Mouse (Mus musculus): ENCODE results near the gene Slc51b. TPM values are rescaled to one million over a fixed set of nuclear protein-coding genes. Genes with fewer than 3 reads are reported as not detected.

Slc51b gene
- polyA plus RNA-seq, 1 experiment from 2014 or later: 33.4 TPM

DNA sequence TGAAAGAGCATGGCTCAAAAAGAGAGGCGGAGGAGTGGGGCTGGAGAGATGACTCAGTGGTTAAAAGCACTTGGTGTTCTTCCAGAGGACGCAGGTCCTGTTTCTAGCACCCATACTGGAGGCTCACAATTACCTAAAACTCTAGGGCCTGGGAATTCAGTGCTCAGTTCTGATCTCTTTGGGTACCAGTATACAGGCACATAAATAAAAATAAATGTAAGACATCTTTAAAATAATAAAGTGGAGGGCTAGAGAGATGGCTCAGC is 17.6 kb downstream of the Slc51b start:
- no peaks in the 10 kb centered on the region for H3K4me1 ChIP-seq (replicated peaks; ENCODE audit: insufficient read depth, low read length)
- 81% methylated on average over 2 of the region's 2 CpGs for WGBS
- no peaks in the 10 kb centered on the region for H3K9me3 ChIP-seq (replicated peaks; ENCODE audit: low read length)
- no peak overlapping the region for H3K4me3 ChIP-seq (replicated peaks; ENCODE audit: low read depth, low read length)
- H3K36me3 ChIP-seq (ENCODE audit: insufficient read depth, low read length): no peaks in the 10 kb centered on the region
- H3K9ac ChIP-seq (ENCODE audit: low read depth, low read length): no peak overlapping the region
- ATAC-seq (replicated peaks; ENCODE audit: low FRiP score, low read depth) (no peak), DNase-seq (ENCODE audit: low spot score) (no peak)
- H3K27ac ChIP-seq: no peak overlapping the region
- H3K27me3 ChIP-seq (ENCODE audit: insufficient read depth, low read length): no peaks in the 10 kb centered on the region
- TF ChIP-seq CTCF (IDR thresholded peaks at IDR 0.05; ENCODE audit: low read depth): no peak
- H3K4me2 ChIP-seq (ENCODE audit: low read length): no peak overlapping the region

DNA sequence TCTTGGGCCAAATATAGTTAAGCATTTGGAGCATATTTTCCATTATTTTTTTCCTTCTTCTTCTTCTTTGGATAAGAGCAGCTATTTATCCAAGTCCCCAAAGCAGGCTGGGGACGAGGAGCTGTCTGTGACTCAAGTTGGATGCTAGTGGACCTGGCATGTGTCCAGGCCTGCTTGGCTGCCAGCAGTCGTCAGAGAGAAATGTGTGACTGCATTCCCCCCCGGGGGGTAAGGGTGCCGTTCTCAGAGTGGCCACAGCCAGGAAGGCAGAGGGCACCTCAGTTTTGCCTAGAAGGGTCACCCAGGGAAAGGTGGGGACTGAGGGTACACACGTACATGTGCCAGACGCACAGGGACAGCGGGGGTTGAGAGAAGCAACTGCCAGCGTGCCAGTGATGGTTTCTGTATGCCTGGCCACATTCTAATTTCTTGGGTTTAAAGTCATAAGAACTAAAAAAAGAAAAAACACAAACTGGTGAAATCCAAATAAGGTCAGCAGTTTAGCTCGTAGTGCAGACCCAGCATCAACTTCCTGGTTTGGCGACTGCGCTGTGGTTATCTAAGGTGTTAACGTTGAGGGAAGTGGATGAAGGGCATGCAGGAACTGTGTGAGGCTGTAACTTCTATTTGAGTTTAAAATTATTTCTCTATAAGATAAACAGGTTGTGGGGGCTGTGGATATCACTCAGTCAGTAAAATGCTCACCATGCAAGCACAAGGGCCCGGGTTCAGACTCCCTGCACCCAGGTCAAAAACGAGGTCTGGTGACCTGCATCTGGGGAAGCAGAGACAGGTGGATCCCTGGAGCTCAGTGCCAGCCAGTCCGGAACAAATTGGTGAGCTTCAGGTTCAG is 18.2 kb downstream of the Slc51b start:
- no peak for TF ChIP-seq CTCF (IDR thresholded peaks at IDR 0.05; ENCODE audit: low read depth)
- no peaks in the 10 kb centered on the region for H3K9me3 ChIP-seq (replicated peaks; ENCODE audit: low read length)
- H3K4me2 ChIP-seq (ENCODE audit: low read length): no peak overlapping the region
- no peaks in the 10 kb centered on the region for H3K27me3 ChIP-seq (ENCODE audit: insufficient read depth, low read length)
- no peaks in the 10 kb centered on the region for H3K4me1 ChIP-seq (replicated peaks; ENCODE audit: insufficient read depth, low read length)
- 0 out of 2 replicates have a peak overlapping the region, but pooled peaks have one; percentile 31 for H3K9ac ChIP-seq (ENCODE audit: low read depth, low read length)
- 67% methylated on average over 15 of the region's 15 CpGs for WGBS
- H3K36me3 ChIP-seq (ENCODE audit: insufficient read depth, low read length): no peaks in the 10 kb centered on the region
- ATAC-seq (replicated peaks; ENCODE audit: low FRiP score, low read depth) (no peak), DNase-seq (ENCODE audit: low spot score) (no peak)
- H3K27ac ChIP-seq: no peak overlapping the region
- H3K4me3 ChIP-seq (replicated peaks; ENCODE audit: low read depth, low read length): no peak overlapping the region

DNA sequence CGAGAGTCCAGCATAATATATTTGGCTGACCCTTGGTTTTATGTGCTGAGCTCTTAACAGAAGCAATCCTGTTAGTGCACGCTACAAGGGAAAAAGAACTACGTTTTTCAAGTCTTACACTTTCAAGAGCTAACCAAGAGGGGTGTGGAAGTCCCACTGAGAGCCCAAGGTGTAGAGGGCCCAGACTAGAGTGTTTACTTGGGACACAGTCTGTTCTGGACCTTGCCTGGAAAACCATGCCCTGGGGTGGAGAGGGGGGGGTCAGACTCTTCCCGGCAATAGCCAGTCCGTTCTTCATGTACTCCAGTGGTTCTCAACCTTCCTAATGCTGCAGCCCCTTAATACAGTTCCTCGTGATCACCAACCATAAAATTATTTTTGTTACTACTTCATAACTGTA is 22.8 kb downstream of the Slc51b start:
- Histone ChIP-seq H3K9ac (ENCODE audit: low read depth, low read length) (no peak overlapping the region), H3K4me2 (ENCODE audit: low read length) (no peak overlapping the region), H3K27ac (no peak overlapping the region), H3K9me3 (replicated peaks; ENCODE audit: low read length) (no peaks in the 10 kb centered on the region), H3K4me1 (replicated peaks; ENCODE audit: insufficient read depth, low read length) (no peaks in the 10 kb centered on the region; the same call in 1 of the 2 replicates), H3K4me3 (replicated peaks; ENCODE audit: low read depth, low read length) (no peak overlapping the region), H3K36me3 (ENCODE audit: insufficient read depth, low read length) (no peaks in the 10 kb centered on the region), H3K27me3 (ENCODE audit: insufficient read depth, low read length) (no peaks in the 10 kb centered on the region)
- no peak for ATAC-seq (replicated peaks; ENCODE audit: low FRiP score, low read depth)
- 78% methylated on average over 6 of the region's 6 CpGs for whole genome bisulfite sequencing
- TF ChIP-seq CTCF (IDR thresholded peaks at IDR 0.05; ENCODE audit: low read depth): no peak
- DNase-seq (ENCODE audit: low spot score): no peak

DNA sequence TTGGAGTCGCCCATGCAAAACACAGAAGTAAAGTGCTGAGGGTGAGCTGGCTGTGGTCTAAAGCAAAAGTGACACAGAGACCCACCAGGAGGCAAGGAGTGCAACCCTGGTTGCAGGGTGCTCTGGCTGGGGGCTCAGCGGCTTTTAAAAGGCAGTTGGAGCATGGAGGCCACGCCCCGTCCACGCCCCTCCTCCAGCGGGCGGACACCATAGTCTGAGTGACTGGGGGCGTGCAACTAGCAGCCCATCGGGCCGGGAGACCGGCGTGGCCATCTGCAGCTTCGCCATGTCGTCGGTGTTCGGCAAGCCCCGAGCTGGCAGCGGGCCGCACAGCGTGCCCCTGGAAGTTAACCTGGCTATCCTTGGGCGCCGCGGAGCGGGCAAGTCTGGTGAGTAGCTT is 24.5 kb downstream of the Slc51b start, which contains the start of gene Rasl12:
Gene Rasl12 (plus strand): TSS at position 228 of the 400 bp plus-strand sequence.
- Histone ChIP-seq H3K9me3 (replicated peaks; ENCODE audit: low read length) (no peaks in the 10 kb centered on the region), H3K27ac (no peak within 1 kb of the TSS), H3K4me2 (ENCODE audit: low read length) (peak within 1 kb of the TSS; percentile 76), H3K4me1 (replicated peaks; ENCODE audit: insufficient read depth, low read length) (no peaks in the 10 kb centered on the region; the same call in 1 of the 2 replicates), H3K9ac (ENCODE audit: low read depth, low read length) (peak within 1 kb of the TSS; percentile 55), H3K36me3 (ENCODE audit: insufficient read depth, low read length) (no peaks in the 10 kb centered on the region), H3K4me3 (replicated peaks; ENCODE audit: low read depth, low read length) (peak within 1 kb of the TSS; percentile 44), H3K27me3 (ENCODE audit: insufficient read depth, low read length) (no peaks in the 10 kb centered on the region)
- ATAC-seq (replicated peaks; ENCODE audit: low FRiP score, low read depth): peak; percentile 68; the same call in 1 of the 2 replicates
- peak; percentile 76 for DNase-seq (ENCODE audit: low spot score)
- WGBS: under 1% methylated on average over 24 of the region's 24 CpGs
- TF ChIP-seq CTCF (IDR thresholded peaks at IDR 0.05; ENCODE audit: low read depth): no peak

DNA sequence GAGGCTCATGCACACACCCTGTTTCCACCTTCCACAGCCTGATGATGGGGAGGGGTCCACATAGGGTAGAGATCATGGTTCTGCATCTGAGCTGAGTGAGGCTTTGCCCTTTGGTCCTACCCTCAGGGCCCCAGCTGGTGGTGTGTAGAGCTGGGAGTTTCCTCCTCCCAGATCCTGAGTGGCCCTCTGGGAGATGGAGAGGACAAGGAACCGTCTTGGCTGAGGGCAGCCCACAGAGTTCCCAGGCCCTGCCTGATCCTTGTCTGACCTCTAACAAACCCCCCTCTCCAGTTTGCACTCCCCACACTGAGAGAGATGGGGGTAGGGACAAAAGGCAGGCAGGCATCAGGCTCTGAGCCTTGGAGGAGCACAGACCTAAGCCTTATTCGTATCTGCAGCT is 28.4 kb downstream of the Slc51b start:
- no peaks in the 10 kb centered on the region for H3K36me3 ChIP-seq (ENCODE audit: insufficient read depth, low read length)
- H3K4me1 ChIP-seq (replicated peaks; ENCODE audit: insufficient read depth, low read length): no peaks in the 10 kb centered on the region; the same call in 1 of the 2 replicates
- DNase-seq (ENCODE audit: low spot score) (no peak), ATAC-seq (replicated peaks; ENCODE audit: low FRiP score, low read depth) (no peak)
- no peaks in the 10 kb centered on the region for H3K9me3 ChIP-seq (replicated peaks; ENCODE audit: low read length)
- peaks cover 8% of the 10 kb centered on the region; the same call in 1 of the 2 replicates for H3K27me3 ChIP-seq (ENCODE audit: insufficient read depth, low read length)
- 53% methylated on average over 2 of the region's 2 CpGs for WGBS
- H3K9ac ChIP-seq (ENCODE audit: low read depth, low read length): no peak overlapping the region
- H3K4me2 ChIP-seq (ENCODE audit: low read length): no peak overlapping the region
- no peak overlapping the region for H3K27ac ChIP-seq
- H3K4me3 ChIP-seq (replicated peaks; ENCODE audit: low read depth, low read length): no peak overlapping the region
- no peak for TF ChIP-seq CTCF (IDR thresholded peaks at IDR 0.05; ENCODE audit: low read depth)

DNA sequence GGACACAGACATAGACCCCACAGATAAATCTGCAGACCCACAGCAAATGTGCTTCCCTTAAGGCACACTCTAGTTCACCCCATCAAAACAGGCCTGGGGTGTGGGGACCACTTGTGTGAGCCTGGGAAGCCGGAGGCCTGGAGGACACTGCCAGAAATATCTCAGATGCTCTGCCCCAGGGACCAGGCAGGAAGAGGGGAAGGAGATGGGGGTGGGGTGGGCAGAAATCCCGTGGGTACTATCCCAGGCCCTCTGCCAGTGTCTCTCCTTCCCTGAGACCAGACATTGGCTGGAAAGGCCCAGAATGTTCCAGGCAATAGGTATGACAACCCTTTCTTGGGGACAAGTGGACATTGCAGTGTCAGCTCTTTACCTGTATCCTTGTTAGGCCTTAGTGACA is 29.1 kb downstream of the Slc51b start:
- Histone ChIP-seq H3K9me3 (replicated peaks; ENCODE audit: low read length) (no peaks in the 10 kb centered on the region), H3K36me3 (ENCODE audit: insufficient read depth, low read length) (no peaks in the 10 kb centered on the region), H3K27ac (no peak overlapping the region), H3K4me2 (ENCODE audit: low read length) (no peak overlapping the region), H3K27me3 (ENCODE audit: insufficient read depth, low read length) (peaks cover 8% of the 10 kb centered on the region; the same call in 1 of the 2 replicates), H3K4me1 (replicated peaks; ENCODE audit: insufficient read depth, low read length) (no peaks in the 10 kb centered on the region; the same call in 1 of the 2 replicates), H3K9ac (ENCODE audit: low read depth, low read length) (no peak overlapping the region), H3K4me3 (replicated peaks; ENCODE audit: low read depth, low read length) (no peak overlapping the region)
- DNase-seq (ENCODE audit: low spot score) (no peak), ATAC-seq (replicated peaks; ENCODE audit: low FRiP score, low read depth) (no peak)
- TF ChIP-seq CTCF (IDR thresholded peaks at IDR 0.05; ENCODE audit: low read depth): no peak
- 42% methylated on average over 2 of the region's 2 CpGs for WGBS

Data from kidney, postnatal 0 days (tissue).